Mouse (Mus musculus) thymus, postnatal 0 days (tissue): Measurements from ENCODE around the gene Mt1. TPM values are rescaled to one million over a fixed set of nuclear protein-coding genes. Genes with fewer than 3 reads are reported as not detected.

Experiments used
- DNase-seq: peaks from one replicate; pipeline ENCODE4 v3.0.0-alpha.2; 2015; ENCODE audit warnings: low spot score
- polyA plus RNA-seq: library from polyadenylated mRNA; unstranded; fragments of >200 nt; fragmentation: Nextera tagmentation; extraction: Ambion mirVana; gene quantifications from 2 replicates; pipeline ENCODE4 v1.2.1, GENCODE M21; 2015

Mt1 gene
- polyA plus RNA-seq, 1 experiment from 2014 or later = 124 TPM

DNA sequence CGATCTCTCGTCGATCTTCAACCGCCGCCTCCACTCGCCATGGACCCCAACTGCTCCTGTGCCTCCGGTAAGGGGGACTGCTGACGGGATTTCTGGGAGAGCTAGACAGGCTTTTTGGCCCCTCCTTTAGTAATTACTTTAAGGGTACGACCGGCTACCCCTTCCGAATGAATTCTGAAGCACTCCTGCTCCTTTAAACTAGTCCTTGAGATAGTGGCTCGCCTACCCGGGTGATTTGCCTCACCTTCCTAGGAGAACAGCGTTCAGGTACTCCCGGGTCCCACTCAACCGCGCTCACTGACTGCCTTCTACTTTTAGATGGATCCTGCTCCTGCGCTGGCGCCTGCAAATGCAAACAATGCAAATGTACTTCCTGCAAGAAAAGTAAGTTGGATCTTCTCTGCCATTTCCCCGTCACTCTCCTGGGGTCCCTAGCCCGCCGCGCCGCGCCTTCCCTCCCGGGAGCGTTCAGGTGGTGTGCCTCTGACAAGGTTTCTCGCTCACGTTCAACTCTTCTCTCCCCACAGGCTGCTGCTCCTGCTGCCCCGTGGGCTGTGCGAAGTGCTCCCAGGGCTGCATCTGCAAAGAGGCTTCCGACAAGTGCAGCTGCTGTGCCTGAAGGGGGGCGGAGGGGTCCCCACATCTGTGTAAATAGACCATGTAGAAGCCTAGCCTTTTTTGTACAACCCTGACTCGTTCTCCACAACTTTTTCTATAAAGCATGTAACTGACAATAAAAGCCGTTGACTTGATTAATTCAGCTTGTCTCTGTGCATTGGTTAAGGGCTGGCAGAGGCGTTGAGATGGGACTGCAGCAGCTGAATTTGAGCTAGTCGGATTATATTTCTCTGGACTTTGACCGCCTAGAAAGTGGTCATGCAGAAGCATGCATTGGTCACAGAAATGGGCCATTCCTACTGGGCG lies 5.8 kb upstream of the Mt1 start:
- DNase-seq = peak; percentile 56

DNA sequence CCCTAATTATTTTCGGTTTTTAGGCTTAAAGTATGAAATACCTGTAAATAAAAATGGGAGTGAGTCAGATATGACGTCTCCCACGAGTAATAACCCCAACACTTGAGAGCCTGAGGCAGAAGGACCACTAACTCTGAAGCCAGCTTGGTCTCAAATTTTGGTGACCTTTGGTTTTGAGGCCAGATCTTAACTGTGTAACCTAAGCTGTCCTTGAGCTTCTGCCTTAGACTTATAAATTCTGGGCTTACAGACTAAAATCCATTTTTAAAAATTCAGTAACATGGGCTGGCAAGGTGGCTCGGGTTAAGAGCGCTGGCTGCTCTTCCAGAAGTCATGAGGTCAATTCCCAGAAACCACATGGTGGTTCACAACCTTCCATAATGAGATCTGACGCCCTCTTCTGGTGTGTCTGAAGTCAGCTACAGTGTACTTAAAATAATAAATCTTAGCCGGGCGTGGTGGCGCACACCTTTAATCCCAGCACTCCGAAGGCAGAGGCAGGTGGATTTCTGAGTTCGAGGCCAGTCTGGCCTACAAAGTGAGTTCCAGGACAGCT lies 5.0 kb upstream of the Mt1 start:
- DNase-seq = no peak

GRCm38 (mm10) chr8:94174619-94175213 lies 4.2 kb upstream of the Mt1 start:
- DNase-seq = no peak

DNA sequence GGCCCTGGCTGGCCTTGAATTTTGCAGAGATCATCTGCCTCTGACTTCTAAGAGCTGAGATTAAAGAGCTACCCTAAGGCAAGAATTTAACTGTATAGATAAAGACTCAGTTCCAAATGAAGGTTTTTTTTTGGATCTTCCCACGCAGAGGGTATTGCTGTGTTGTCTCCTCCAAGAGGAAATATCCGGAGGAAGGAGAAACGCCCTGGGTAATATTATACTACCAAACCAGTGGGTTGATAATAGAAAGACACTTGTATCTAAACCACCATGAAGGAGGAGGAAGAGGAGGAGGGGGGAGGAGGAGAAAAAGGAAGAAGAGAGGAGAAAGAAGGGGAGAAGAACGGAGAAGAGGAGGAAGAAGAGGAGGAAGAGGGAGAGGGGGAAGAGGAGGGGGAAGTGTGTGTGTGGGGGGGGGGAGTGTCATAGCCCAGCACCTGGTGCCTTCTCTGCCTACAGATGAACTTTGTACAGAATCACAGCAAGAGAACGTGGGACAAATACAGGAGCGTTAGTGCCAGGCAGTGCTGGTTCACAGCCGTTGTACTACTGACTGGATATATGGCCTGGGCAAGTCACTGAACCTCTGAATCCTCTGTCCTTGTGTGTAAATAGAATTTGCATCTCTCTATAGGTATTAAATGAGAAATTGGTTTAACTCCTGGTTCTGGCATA lies 1.0 kb upstream of the Mt1 start:
- no peak for DNase-seq

- DNase-seq = no peak
These were observed 1.1 kb downstream of the Mt1 start for GRCm38 (mm10) chr8:94179713-94180560.

- DNase-seq = no peak
These were observed 1.7 kb downstream of the Mt1 start for GRCm38 (mm10) chr8:94180561-94180908.

DNA sequence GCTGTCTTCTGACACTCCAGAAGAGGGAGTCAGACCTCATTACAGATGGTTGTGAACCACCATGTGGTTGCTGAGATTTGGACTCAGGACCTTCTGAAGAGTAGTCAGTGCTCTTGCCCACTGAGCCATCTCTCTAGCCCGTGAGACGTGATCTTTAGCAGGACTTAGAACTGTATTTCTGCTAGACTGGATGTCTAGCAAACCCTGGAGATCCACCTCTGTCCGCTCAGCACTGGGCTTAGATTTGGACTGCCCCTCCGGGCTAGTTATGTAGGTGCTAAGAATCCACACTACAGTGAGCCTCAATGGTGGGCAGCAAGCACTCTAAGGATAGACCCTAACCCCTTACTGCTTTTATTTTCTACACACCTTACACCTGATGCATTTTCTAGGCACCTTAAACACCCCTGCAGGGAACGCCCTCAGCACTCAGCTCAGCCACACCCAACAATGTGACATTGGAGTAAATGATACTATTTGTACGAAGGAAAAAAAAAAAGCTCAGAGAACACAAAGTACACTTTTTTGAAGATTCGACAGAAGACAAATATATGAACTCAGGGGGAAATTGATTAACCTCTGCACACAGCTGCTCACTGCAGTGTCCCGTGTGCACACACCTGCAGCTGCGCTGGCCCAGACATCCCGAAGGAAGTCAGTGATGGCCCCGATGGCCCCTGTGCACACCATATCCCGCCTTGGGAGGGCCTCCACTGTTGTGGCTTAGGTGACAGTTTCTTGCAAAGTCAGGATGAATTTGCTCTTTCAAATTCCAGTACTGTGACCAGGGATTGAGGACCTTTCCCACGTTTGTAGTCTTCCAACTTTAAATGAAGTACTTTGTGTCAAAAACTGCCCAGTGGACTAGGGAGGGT lies 3.4 kb downstream of the Mt1 start:
- DNase-seq = no peak

- DNase-seq = peak; percentile 85
These were observed 4.2 kb downstream of the Mt1 start for GRCm38 (mm10) chr8:94183117-94183516.

DNA sequence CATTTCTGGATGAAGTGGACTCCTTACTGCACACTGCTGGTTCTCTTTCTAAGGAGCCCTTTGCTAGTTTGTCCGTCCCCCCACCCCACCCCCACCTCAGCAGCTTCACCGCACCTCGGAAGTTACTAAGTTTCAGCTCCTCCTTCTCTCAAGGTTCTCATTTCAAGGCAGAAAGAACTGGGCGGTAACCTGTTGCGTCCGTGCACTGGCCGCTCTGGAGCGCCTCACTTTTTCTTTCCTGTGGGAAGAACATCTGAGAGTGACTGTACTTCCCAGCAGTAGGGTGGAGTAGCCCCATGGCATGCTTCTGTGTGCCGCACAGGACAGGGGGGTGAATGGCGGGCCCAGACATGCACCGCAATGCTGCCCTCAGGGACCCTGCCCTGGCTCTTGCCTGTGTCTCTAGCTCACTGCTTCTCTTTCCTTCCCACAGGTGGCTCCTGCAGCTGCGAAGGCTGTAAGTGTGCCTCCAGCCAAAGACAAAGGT lies 5.5 kb downstream of the Mt1 start:
- no peak for DNase-seq

GRCm38 (mm10) chr8:94185791-94186190 lies 6.9 kb downstream of the Mt1 start:
- DNase-seq = no peak

DNA sequence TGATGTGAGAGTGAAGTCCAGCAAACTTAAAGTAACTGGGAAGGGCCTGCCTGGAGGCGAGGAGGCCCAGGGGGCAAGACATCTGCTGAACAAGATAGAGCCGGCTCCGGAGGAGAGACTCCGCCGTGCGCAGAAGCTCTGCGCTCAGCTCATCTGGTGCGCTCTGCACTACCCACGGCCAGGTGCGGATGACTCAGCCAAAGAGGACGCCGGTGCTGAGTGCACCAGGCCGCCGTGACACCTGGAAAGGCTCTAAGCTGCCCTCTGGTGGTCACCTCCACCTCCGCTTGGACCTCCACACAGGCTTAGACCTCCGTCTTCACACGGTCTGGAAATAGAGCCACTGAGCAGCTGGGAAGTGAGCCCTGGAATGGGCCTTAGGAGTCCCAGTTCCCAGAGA lies 7.7 kb downstream of the Mt1 start:
- peak; percentile 84 for DNase-seq

DNA sequence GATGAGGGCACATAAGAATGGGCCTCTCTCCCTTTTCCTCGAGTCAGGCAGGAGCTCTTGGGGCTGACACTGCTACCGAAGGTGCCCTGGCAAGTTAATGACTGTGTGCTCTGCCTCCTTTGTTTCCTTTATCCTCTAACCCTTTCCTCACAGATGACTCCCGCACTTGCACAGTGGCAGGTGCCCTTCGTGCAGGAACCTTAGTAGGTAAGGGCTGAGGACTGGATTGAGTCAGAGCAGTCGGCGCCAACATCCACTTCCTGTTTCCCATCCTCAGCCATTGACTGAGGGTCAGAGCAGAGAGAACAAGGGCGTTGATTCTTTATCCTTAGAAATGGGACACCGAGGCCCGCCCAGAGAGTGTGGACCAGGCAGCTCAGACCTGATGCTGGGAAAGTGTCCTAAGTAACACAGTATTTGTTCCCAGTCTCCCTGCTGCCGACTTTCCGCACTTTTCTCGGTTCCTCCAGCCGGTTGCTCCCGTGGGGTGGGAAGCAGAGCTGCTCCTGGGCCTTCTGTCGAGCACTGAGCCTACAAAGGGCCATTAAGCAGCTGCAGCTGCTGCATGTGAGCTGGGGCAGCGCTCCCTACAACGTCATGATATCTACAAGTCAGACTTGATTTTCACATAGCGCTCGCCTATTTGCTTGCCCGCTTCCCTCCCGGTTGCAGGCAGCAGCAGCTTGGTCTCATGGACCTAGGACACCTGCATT lies 8.6 kb downstream of the Mt1 start:
- DNase-seq = no peak

- DNase-seq = no peak
These were observed 10.6 kb downstream of the Mt1 start for GRCm38 (mm10) chr8:94189275-94190031.

- peak; percentile 83 for DNase-seq
These were observed 12.3 kb downstream of the Mt1 start for GRCm38 (mm10) chr8:94191101-94191691.

DNA sequence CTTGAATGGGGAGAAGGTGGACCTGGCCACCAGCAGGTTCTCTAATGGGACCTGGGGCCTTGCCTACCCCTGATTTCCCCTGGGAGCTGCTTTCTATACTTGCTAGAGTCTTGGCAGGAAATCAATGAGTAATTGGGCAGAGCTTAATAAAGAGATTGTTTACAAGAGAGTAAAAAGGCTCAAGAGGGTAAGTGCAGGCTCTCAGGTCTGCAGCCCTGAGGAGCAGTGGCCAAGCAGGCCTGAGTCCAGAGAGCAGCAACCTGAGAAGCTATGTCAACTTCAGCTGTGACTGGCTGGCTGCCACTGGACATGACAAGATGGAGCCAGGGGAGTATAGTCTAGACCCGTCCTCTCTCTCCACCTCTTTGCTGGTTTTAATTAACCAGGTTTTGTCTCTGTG lies 14.0 kb downstream of the Mt1 start:
- DNase-seq = no peak

GRCm38 (mm10) chr8:94194591-94195223 lies 15.8 kb downstream of the Mt1 start:
- no peak for DNase-seq

DNA sequence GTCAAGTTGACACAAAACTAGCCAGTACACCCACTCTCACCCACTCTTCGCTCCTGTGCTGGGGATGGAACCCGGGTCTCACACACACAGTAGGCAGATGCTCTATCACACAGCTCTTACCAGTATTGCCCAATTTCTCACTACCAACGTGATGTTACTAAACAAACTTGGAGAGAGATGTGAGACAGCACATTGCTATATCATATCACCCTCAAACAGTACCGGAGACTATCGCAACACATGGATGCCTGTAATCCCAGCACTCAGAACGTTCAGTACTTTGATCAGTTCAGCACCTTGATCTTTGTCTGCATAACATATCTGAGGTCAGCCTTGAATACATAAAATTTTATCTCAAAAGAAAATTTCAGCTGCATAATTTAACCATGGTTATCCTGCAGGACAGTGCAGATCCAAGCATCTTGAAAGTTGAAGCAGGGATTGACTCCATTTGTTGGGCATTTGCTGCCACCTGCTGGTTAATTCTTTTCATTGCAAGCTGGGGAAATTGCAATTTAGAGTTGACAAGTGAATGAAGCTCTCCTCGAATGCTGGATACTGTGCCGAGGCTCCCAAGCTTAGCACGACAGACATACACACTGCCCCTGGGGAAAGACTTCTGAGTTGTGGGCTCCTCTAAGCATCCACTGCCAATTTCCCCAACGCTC lies 20.5 kb downstream of the Mt1 start:
- DNase-seq = peak; percentile 72
